Mouse (Mus musculus) heart, embryonic 14.5 days (tissue): ENCODE measurements at regions not wholly inside any gene's neighbourhood (a gene's known extent, or its start where the extent isn't known, plus 50 kb on each side); places are given as distances from the start of the nearest gene placed in this dataset.

Experiments
- ATAC-seq: fragments of 200-750 bp; cut with Nextera tagmentation; 2 replicates; pipeline ENCODE4 v1.8.0; 2017; ENCODE audit warnings: low read depth, moderate TSS enrichment; ENCODE audit not compliant: insufficient number of reproducible peaks, insufficient read depth, low FRiP score
- H3K27ac ChIP-seq, 2 experiments: fragments of 200-500 bp in 1 of 2; fragments of 300-500 bp in 1 of 2; sonication (generic) in 1 of 2; replicated peaks in 1 of 2; 2 replicates each; pipeline ENCODE4 v1.5.1; 2012 to 2014; ENCODE audit warnings: low read depth in 2 of 2, low read length in 2 of 2, control low read depth in 1 of 2, mild to moderate bottlenecking in 1 of 2, mixed read lengths in 1 of 2; ENCODE audit not compliant: control insufficient read depth in 1 of 2, insufficient read depth in 1 of 2
- H3K27me3 ChIP-seq: fragments of 300-500 bp; sonication (generic); 2 replicates; pipeline ENCODE4 v1.6.1; 2014; ENCODE audit warnings: mild to moderate bottlenecking, low read length, control low read depth; ENCODE audit not compliant: control insufficient read depth, insufficient read depth
- H3K36me3 ChIP-seq: fragments of 300-500 bp; sonication (generic); 2 replicates; pipeline ENCODE4 v1.6.1; 2014; ENCODE audit warnings: mild to moderate bottlenecking, control low read depth, low read length, mixed read lengths; ENCODE audit not compliant: control insufficient read depth, insufficient read depth
- H3K4me1 ChIP-seq, 2 experiments: fragments of 200-500 bp in 1 of 2; fragments of 300-500 bp in 1 of 2; sonication (generic) in 1 of 2; 2 replicates each; pipeline ENCODE4 v1.6.1; 2012 to 2014; ENCODE audit warnings: low read length in 2 of 2, control low read depth in 1 of 2, mixed read lengths in 1 of 2; ENCODE audit not compliant: control insufficient read depth in 2 of 2, insufficient read depth in 2 of 2
- H3K4me2 ChIP-seq: fragments of 300-500 bp; sonication (generic); 2 replicates; pipeline ENCODE4 v1.6.1; 2014; ENCODE audit warnings: mild to moderate bottlenecking, low read length
- H3K4me3 ChIP-seq, 2 experiments: fragments of 200-500 bp in 1 of 2; fragments of 300-500 bp in 1 of 2; sonication (generic) in 1 of 2; 2 replicates each; pipeline ENCODE4 v1.5.1; 2012 to 2014; ENCODE audit warnings: low read length in 2 of 2, mild to moderate bottlenecking in 2 of 2, control low read depth in 1 of 2, low read depth in 1 of 2, moderate library complexity in 1 of 2; ENCODE audit not compliant: control insufficient read depth in 1 of 2, insufficient read depth in 1 of 2
- H3K9ac ChIP-seq: fragments of 300-500 bp; sonication (generic); 2 replicates; pipeline ENCODE4 v1.6.1; 2014; ENCODE audit warnings: mild to moderate bottlenecking, low read length
- H3K9me3 ChIP-seq: fragments of 300-500 bp; sonication (generic); 2 replicates; pipeline ENCODE4 v1.6.1; 2016; ENCODE audit warnings: low read length, control low read depth; ENCODE audit not compliant: control insufficient read depth
- WGBS: fragments of 180-500 bp; shearing (Covaris S2); extraction: QIAGEN DNeasy Blood & Tissue Kit; methylation state at CpG from one replicate; pipeline ENCODE4 v1.1.7; 2014; 5-methylcytosine and 5-hydroxymethylcytosine counted together

GRCm38 (mm10) chr6:88976581-88976980, 74.5 kb downstream of the Tpra1 start:
- H3K9ac ChIP-seq: no peak overlapping the region
- no peak overlapping the region for H3K27ac ChIP-seq
- ATAC-seq: no peak
- H3K27me3 ChIP-seq: peaks cover 14% of the 10 kb centered on the region
- H3K36me3 ChIP-seq: no peaks in the 10 kb centered on the region
- H3K4me3 ChIP-seq: no peak overlapping the region
- no peak overlapping the region for H3K4me2 ChIP-seq
- H3K9me3 ChIP-seq: no peaks in the 10 kb centered on the region
- 7% methylated on average over 13 of the region's 13 CpGs for WGBS
- H3K4me1 ChIP-seq: peaks cover 0 to 7% of the 10 kb centered on the region in 2 experiments; a peak in 1 of 4 replicates

- Histone ChIP-seq H3K4me1 (peaks cover 0 to 7% of the 10 kb centered on the region in 2 experiments; a peak in 1 of 4 replicates), H3K4me2 (no peak overlapping the region), H3K4me3 (no peak overlapping the region), H3K9ac (no peak overlapping the region), H3K27ac (no peak overlapping the region), H3K9me3 (no peaks in the 10 kb centered on the region), H3K27me3 (peaks cover 14% of the 10 kb centered on the region), H3K36me3 (no peaks in the 10 kb centered on the region)
- under 1% methylated on average over 8 of the region's 8 CpGs for WGBS
- ATAC-seq: no peak
Measured at GRCm38 (mm10) chr6:88976994-88977393, 74.9 kb downstream of the Tpra1 start.

GRCm38 (mm10) chr6:88978970-88979369, 76.9 kb downstream of the Tpra1 start:
- ATAC-seq: no peak
- Histone ChIP-seq H3K27me3 (peaks cover 14% of the 10 kb centered on the region), H3K4me2 (no peak overlapping the region), H3K9me3 (no peaks in the 10 kb centered on the region), H3K36me3 (no peaks in the 10 kb centered on the region), H3K9ac (no peak overlapping the region), H3K4me3 (no peak overlapping the region), H3K4me1 (peaks cover 0 to 7% of the 10 kb centered on the region in 2 experiments; a peak in 1 of 4 replicates), H3K27ac (no peak overlapping the region)
- WGBS: 56% methylated on average over 4 of the region's 4 CpGs

GRCm38 (mm10) chr6:88980112-88980511, 78.1 kb downstream of the Tpra1 start:
- ATAC-seq: no peak
- Histone ChIP-seq H3K9ac (no peak overlapping the region), H3K36me3 (no peaks in the 10 kb centered on the region), H3K4me1 (peaks cover 0 to 7% of the 10 kb centered on the region in 2 experiments; a peak in 1 of 4 replicates), H3K4me3 (no peak overlapping the region), H3K27ac (no peak overlapping the region), H3K9me3 (no peaks in the 10 kb centered on the region), H3K27me3 (peaks cover 14% of the 10 kb centered on the region), H3K4me2 (no peak overlapping the region)
- 13% methylated on average over 8 of the region's 8 CpGs for WGBS

GRCm38 (mm10) chr6:88981544-88981943, 79.5 kb downstream of the Tpra1 start:
- H3K4me1 ChIP-seq: peaks cover 0 to 3% of the 10 kb centered on the region in 2 experiments; a peak in 1 of 4 replicates
- no peak overlapping the region for H3K9ac ChIP-seq
- no peak overlapping the region for H3K4me2 ChIP-seq
- H3K4me3 ChIP-seq: no peak overlapping the region
- ATAC-seq: no peak
- H3K27ac ChIP-seq: no peak overlapping the region
- H3K27me3 ChIP-seq: peaks cover 8% of the 10 kb centered on the region; the same call in 1 of the 2 replicates
- WGBS: 32% methylated on average over 7 of the region's 7 CpGs
- no peaks in the 10 kb centered on the region for H3K9me3 ChIP-seq
- no peaks in the 10 kb centered on the region for H3K36me3 ChIP-seq

- no peak overlapping the region for H3K4me2 ChIP-seq
- peaks cover 5% of the 10 kb centered on the region; the same call in 1 of the 2 replicates for H3K9me3 ChIP-seq
- no peaks in the 10 kb centered on the region for H3K36me3 ChIP-seq
- peaks cover 0 to 2% of the 10 kb centered on the region in 2 experiments; a peak in 1 of 4 replicates for H3K4me1 ChIP-seq
- no peaks in the 10 kb centered on the region; the same call in 1 of the 2 replicates for H3K27me3 ChIP-seq
- H3K4me3 ChIP-seq: no peak overlapping the region
- no peak for ATAC-seq
- H3K9ac ChIP-seq: no peak overlapping the region
- no peak overlapping the region for H3K27ac ChIP-seq
- WGBS: 67% methylated on average over 4 of the region's 4 CpGs
Measured at GRCm38 (mm10) chr6:88984170-88984569, 82.1 kb downstream of the Tpra1 start.

- H3K4me3 ChIP-seq: no peak overlapping the region
- H3K4me1 ChIP-seq: peaks cover 0 to 2% of the 10 kb centered on the region in 2 experiments; a peak in 1 of 4 replicates
- H3K4me2 ChIP-seq: no peak overlapping the region
- WGBS: 27% methylated on average over 4 of the region's 4 CpGs
- no peaks in the 10 kb centered on the region for H3K36me3 ChIP-seq
- H3K27me3 ChIP-seq: no peaks in the 10 kb centered on the region; the same call in 1 of the 2 replicates
- no peak overlapping the region for H3K9ac ChIP-seq
- no peak overlapping the region for H3K27ac ChIP-seq
- no peak for ATAC-seq
- peaks cover 5% of the 10 kb centered on the region; the same call in 1 of the 2 replicates for H3K9me3 ChIP-seq
Measured at GRCm38 (mm10) chr6:88984863-88985262, 82.8 kb downstream of the Tpra1 start.

- Histone ChIP-seq H3K27me3 (no peaks in the 10 kb centered on the region), H3K4me2 (no peak overlapping the region), H3K36me3 (no peaks in the 10 kb centered on the region), H3K9me3 (peaks cover 5% of the 10 kb centered on the region; the same call in 1 of the 2 replicates), H3K9ac (no peak overlapping the region), H3K4me3 (no peak overlapping the region), H3K27ac (no peak overlapping the region), H3K4me1 (no peaks in the 10 kb centered on the region; a peak in 1 of 4 replicates)
- 83% methylated on average over 10 of the region's 10 CpGs for WGBS
- no peak for ATAC-seq
Measured at GRCm38 (mm10) chr6:88988551-88988950, 86.5 kb downstream of the Tpra1 start.
